Mouse (Mus musculus): ENCODE results near the gene Itgb7. TPM values are rescaled to one million over a fixed set of nuclear protein-coding genes. Genes with fewer than 3 reads are reported as not detected.
"Not testable (repeated sequence)": the region's sequence is repeated elsewhere in the genome, so short reads cannot be mapped to it uniquely, and the experiment has no call there.

The Itgb7 gene
- polyA plus RNA-seq, 1 experiment: 0.86 TPM

DNA sequence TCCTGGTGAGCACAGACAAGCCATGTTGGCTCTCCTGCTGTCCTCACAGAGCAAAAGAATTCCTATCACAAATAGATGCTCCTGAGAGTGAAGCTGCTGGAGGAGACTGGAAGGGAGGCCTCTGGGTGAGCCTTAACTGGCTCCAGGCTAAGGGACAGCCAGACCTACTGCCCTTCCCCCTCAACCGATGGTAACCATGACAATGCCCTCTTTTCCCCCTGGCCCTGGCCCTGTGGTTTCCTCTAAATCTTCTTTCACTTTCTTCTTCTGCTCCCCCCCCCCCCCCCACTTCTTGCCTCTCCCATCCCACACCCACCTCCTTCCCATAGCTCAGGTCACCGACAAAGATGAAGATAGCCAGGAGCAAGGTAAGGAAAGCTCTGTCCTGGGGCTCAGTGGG is 2.2 kb upstream of the Itgb7 start:
- no peak overlapping the region for H3K27ac ChIP-seq (ENCODE audit: insufficient read depth, low read length)
- H3K4me3 ChIP-seq (ENCODE audit: insufficient read depth, low read length): no peak overlapping the region
- no peaks in the 10 kb centered on the region for H3K4me1 ChIP-seq (ENCODE audit: control insufficient read depth, insufficient read depth, low read length)
- TF ChIP-seq CTCF (IDR thresholded peaks at IDR 0.05; ENCODE audit: extremely low read depth, insufficient read depth, low read length): no peak

DNA sequence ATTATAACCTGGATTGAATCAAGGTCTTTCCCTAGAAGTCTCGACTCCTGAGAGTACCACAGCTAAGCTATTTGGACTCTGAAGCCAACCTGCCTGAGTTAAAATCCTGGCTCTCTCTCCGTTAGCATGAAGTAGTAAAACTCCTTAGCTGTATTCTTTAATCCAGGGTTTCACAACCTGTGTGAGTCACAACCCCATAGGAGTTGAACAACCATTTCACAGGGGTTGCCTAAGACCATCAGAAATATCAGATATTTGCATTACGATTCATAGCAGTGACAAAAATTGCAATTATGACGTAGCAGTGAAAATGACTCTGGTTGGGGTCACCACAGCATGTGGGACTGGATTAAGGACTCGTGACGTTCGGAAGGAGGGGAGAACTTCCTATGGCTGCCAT is 1.0 kb upstream of the Itgb7 start:
- no peaks in the 10 kb centered on the region for H3K4me1 ChIP-seq (ENCODE audit: control insufficient read depth, insufficient read depth, low read length)
- TF ChIP-seq CTCF (IDR thresholded peaks at IDR 0.05; ENCODE audit: extremely low read depth, insufficient read depth, low read length) (no peak), POLR2A (IDR thresholded peaks at IDR 0.05; ENCODE audit: extremely low read depth, insufficient read depth, low read length) (no peak)

DNA sequence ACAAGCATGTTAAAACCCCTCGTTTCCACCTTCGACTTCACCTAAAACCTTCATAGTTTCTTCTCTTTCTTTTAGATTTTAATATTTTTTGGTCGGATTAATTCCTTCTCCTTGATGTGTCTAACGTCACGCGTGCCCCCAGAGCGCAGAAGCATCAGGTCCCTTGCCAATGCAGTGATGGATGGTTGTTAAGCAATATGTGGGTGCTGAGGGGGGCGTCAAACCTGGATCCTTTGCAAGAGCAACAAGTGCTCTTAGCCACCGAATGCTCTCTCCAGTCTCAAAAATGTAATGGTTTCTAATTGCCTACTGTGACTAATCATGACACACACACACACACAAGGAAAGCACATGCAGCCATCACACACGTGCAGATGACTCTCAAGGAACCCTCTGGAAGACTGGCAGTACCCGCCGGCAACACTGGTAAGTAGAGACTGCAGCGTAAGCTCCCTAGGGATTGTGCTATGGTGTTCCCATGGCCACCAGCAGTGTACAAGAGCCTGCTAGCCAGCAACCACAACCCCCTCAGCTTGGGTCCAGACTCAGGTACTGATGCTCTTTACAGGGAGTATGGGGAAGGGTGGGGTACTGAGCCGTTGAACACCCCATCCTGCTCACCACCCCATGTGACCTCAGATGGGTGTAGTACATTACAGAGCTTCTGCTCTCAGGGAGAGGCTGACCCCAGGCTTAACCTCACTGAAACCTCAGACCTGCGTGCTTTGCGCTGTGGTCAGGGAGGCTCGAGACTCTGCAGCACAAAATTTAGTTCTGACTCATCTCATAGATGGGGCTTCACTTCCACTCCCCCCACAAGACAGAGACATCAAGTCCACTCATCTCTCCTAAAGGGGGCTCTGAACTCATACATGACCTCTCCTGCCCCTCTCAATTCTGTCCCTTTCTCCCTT is 1.1 kb downstream of the Itgb7 start:
- no peak for TF ChIP-seq CTCF (IDR thresholded peaks at IDR 0.05; ENCODE audit: extremely low read depth, insufficient read depth, low read length)
- Histone ChIP-seq H3K4me3 (ENCODE audit: insufficient read depth, low read length) (no peak overlapping the region), H3K27ac (ENCODE audit: insufficient read depth, low read length) (no peak overlapping the region), H3K4me1 (ENCODE audit: control insufficient read depth, insufficient read depth, low read length) (no peaks in the 10 kb centered on the region)

More for the DNA sequence above, 1.0 kb upstream of the Itgb7 start:
- H3K27ac ChIP-seq (ENCODE audit: insufficient read depth, low read length): no peak overlapping the region
- H3K4me3 ChIP-seq (ENCODE audit: insufficient read depth, low read length): no peak overlapping the region

DNA sequence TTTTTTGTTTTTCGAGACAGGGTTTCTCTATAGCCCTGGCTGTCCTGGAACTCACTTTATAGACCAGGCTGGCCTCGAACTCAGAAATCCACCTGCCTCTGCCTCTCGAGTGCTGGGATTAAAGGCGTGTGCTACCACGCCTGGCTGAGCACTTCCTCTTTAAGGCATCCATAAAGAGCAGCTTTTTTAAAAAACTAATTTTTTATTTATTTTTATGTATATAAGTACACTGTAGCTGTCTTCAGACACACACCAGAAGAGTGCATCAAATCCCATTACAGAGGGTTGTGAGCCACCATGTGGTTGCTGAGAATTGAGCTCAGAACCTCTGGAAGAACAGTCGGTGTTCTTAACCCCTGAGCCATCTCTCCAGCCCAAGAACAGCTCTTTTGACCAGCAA is 6.1 kb downstream of the Itgb7 start:
- not testable (repeated sequence) for H3K27ac ChIP-seq (ENCODE audit: insufficient read depth, low read length); H3K4me1 ChIP-seq (ENCODE audit: control insufficient read depth, insufficient read depth, low read length); H3K4me3 ChIP-seq (ENCODE audit: insufficient read depth, low read length)

DNA sequence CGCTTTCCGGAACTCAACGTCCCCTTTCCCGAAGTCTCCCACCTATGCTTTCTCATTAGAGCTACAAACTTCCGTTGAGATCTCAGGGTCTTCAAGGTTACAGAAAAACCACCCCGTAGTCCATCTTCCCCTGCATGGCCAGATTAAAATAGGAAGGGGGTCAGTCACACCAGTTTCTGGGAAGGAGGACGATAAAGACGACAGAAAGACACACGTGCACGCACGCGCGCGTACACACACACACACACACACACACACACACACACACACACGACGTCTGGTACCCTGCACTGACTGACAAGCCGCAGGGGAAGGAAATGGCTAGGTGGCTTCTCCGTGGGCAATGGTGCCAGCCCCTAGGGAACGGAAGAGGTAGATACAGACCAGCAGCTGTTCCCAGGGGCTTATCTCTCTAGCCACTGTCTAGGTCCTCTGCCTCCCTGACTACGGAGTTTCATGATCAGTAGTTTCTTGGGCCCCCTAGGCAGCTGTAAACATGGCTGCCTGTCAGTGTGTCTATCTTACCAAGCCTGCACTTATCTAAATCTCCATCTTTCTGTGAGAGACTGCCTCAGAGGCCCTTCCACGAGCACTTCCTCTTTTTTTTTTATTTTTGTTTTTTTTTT is 6.6 kb downstream of the Itgb7 start:
- Histone ChIP-seq H3K27ac (ENCODE audit: insufficient read depth, low read length) (no peak overlapping the region), H3K4me1 (ENCODE audit: control insufficient read depth, insufficient read depth, low read length) (0 out of 2 replicates have a peak, but pooled peaks cover 2% of the 10 kb centered on the region), H3K4me3 (ENCODE audit: insufficient read depth, low read length) (peak overlapping the region; percentile 27; the same call in 1 of the 2 replicates)
- no peak for TF ChIP-seq POLR2A (IDR thresholded peaks at IDR 0.05; ENCODE audit: extremely low read depth, insufficient read depth, low read length)
- TF ChIP-seq CTCF (IDR thresholded peaks at IDR 0.05; ENCODE audit: extremely low read depth, insufficient read depth, low read length): no peak

DNA sequence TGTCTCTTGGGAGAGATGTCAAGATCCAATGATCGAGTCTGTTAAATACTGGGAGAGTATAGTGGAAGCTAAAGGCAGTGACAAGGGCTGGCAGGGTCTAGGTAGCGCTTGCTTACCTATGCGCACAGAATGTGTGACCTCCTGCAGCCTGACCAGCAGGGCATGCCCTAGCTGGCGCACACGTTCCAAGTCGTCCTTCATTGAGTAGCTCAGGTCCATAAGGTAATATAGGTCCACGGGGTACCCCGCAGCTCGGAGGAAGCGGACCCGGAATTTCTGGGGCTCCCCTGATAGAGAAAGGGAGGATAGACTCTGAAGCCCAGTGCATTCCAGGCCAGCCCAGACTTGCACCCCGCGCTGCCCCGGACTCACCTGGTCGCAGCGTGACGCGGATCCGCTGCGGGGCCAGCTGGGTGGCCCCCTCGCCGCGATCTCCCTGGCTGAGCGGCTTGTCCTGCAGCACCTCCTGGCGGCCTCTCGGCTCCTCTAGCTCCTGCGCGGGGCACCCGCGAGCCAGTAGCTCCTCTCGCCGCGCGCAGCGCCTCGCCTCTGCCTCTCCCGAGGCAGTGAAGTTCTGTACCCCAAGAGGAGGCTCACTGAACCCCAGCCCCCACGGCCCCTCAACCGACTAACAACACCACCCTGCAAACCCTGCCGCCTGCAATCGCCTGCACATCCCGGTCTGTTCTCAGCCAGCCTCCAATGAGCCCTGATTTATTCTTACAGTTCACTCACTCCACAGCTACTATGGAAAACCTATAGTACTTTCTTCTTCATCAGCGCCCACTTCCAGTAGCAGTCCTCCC is 7.4 kb downstream of the Itgb7 start:
- H3K4me1 ChIP-seq (ENCODE audit: control insufficient read depth, insufficient read depth, low read length): 0 out of 2 replicates have a peak, but pooled peaks cover 2% of the 10 kb centered on the region
- peak overlapping the region; percentile 27 for H3K4me3 ChIP-seq (ENCODE audit: insufficient read depth, low read length)
- H3K27ac ChIP-seq (ENCODE audit: insufficient read depth, low read length): no peak overlapping the region
- peak; percentile 51 for TF ChIP-seq CTCF (IDR thresholded peaks at IDR 0.05; ENCODE audit: extremely low read depth, insufficient read depth, low read length)
- TF ChIP-seq POLR2A (IDR thresholded peaks at IDR 0.05; ENCODE audit: extremely low read depth, insufficient read depth, low read length): no peak

DNA sequence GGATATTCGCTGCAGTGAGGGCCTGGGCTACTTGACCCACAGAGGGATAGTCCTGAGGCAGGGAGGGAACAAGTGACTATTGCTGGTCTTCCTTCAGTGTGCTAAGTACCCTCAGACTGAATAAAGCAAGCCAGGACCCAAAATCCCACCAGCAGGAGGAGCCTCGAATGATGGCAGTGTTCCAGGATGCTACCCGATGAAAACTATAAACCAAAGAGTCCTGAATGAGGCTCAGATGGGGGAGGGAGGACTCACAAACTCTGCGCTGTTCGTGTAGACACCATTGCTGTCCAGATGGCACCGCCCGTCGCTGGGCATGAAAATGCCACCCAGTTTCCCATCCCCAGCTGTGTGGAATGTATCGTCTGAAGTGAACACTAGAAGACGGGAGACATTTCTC is 9.4 kb downstream of the Itgb7 start:
- H3K4me3 ChIP-seq (ENCODE audit: insufficient read depth, low read length): no peak overlapping the region
- no peak for TF ChIP-seq CTCF (IDR thresholded peaks at IDR 0.05; ENCODE audit: extremely low read depth, insufficient read depth, low read length)
- no peak for TF ChIP-seq POLR2A (IDR thresholded peaks at IDR 0.05; ENCODE audit: extremely low read depth, insufficient read depth, low read length)
- H3K4me1 ChIP-seq (ENCODE audit: control insufficient read depth, insufficient read depth, low read length): 0 out of 2 replicates have a peak, but pooled peaks cover 2% of the 10 kb centered on the region
- H3K27ac ChIP-seq (ENCODE audit: insufficient read depth, low read length): no peak overlapping the region

DNA sequence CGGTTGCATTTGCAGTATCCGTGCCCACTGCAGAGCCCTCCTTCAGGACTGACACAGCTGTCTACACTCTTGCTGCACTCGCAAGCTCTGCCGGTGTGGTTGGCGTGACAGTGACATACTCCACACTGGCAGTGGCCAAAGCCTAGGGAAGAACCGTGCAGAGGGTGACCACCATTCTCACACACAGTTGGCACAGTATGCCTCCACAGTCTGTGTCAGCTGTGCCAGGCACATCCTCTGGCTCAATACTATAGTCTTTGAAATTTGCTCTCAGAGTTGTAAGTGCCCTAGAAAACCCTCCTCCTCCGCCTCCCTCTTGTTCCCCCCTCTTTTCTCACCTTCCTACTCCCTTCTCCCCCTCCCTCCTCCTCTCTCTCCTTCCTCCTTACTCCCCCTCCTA is 14.4 kb downstream of the Itgb7 start:
- H3K4me3 ChIP-seq (ENCODE audit: insufficient read depth, low read length): no peak overlapping the region
- H3K4me1 ChIP-seq (ENCODE audit: control insufficient read depth, insufficient read depth, low read length): 0 out of 2 replicates have a peak, but pooled peaks cover under 1% of the 10 kb centered on the region
- TF ChIP-seq CTCF (IDR thresholded peaks at IDR 0.05; ENCODE audit: extremely low read depth, insufficient read depth, low read length) (no peak), POLR2A (IDR thresholded peaks at IDR 0.05; ENCODE audit: extremely low read depth, insufficient read depth, low read length) (no peak)
- no peak overlapping the region for H3K27ac ChIP-seq (ENCODE audit: insufficient read depth, low read length)

DNA sequence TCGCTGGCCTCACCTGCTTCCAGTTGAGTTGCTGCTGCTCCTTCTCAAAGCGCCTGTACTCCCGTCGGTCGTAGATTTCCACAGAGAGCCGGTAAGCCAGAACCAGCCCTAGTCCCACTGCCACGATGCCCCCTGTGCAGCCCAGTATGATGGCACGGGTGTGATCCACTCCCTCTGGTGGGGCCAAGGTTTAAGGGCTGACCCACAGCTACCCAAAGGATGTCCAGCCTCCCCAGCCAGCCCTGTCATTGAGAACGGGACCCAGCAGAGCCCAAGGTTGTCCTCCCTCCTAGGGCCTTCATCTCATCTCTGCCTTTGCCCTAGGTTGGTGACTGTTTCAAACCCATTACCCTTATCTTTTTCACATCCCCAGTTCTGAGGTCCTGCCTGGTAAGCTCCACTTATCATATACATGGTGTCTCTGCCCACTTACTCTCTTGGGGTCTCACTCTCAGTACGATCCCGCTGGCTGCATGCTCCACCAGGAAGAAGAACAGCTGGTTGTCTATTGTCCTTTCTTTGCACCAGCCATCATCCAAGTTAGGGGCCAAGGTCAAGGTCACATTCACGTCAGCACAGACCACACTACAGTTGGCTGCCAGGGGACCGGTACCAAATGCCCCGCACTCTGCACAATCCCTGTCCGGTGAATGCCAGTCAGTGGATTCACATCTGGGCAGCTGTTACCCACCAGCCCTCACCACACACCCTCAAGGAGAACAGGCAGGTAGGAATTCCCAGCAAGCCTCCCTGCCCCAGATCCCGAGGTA is 15.1 kb downstream of the Itgb7 start:
- Histone ChIP-seq H3K4me1 (ENCODE audit: control insufficient read depth, insufficient read depth, low read length) (no peaks in the 10 kb centered on the region), H3K27ac (ENCODE audit: insufficient read depth, low read length) (no peak overlapping the region), H3K4me3 (ENCODE audit: insufficient read depth, low read length) (no peak overlapping the region)
- TF ChIP-seq CTCF (IDR thresholded peaks at IDR 0.05; ENCODE audit: extremely low read depth, insufficient read depth, low read length) (no peak), POLR2A (IDR thresholded peaks at IDR 0.05; ENCODE audit: extremely low read depth, insufficient read depth, low read length) (no peak)
